Mouse (Mus musculus): Measurements from ENCODE around the gene Gm49321. TPM values are rescaled to one million over a fixed set of nuclear protein-coding genes. Genes with fewer than 3 reads are reported as not detected.

Gm49321 gene
- polyA plus RNA-seq, 1 experiment, result not detected

- TF ChIP-seq CTCF (IDR thresholded peaks at IDR 0.05; ENCODE audit: extremely low read depth, insufficient read depth, low read length) (0 out of 2 replicates have a peak, but pooled peaks have one; percentile 21), POLR2A (IDR thresholded peaks at IDR 0.05; ENCODE audit: extremely low read depth, insufficient read depth, low read length) (no peak)
- no peaks in the 10 kb centered on the region for H3K4me1 ChIP-seq (ENCODE audit: control insufficient read depth, insufficient read depth, low read length)
- H3K4me3 ChIP-seq (ENCODE audit: insufficient read depth, low read length), result no peak overlapping the region
- H3K27ac ChIP-seq (ENCODE audit: insufficient read depth, low read length), result no peak overlapping the region
Measured at GRCm38 (mm10) chr12:73931274-73931673, 6.2 kb upstream of the Gm49321 start.

DNA sequence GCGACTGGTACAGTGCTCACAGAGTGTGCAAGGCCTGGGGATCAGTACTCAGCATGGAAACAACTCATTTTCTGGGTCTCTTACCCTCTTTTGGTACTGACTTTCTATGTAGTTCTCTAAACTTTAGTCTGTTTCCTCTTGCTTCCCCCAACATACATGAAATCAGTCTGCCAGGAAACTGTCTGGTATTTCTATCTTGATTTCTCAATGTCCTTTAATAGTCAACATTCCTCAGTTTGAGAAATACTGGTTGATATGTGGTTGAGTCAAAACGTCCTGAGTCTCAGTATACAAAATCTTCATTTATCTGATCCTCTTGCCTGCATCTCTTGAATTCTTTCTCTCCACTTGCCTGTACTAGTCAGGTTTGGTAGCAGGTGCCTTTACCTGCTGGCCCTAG lies 2.9 kb upstream of the Gm49321 start:
- Histone ChIP-seq H3K27ac (ENCODE audit: insufficient read depth, low read length) (no peak overlapping the region), H3K4me3 (ENCODE audit: insufficient read depth, low read length) (no peak overlapping the region), H3K4me1 (ENCODE audit: control insufficient read depth, insufficient read depth, low read length) (no peaks in the 10 kb centered on the region)
- no peak for TF ChIP-seq POLR2A (IDR thresholded peaks at IDR 0.05; ENCODE audit: extremely low read depth, insufficient read depth, low read length)
- no peak for TF ChIP-seq CTCF (IDR thresholded peaks at IDR 0.05; ENCODE audit: extremely low read depth, insufficient read depth, low read length)

- H3K4me1 ChIP-seq (ENCODE audit: control insufficient read depth, insufficient read depth, low read length), result no peaks in the 10 kb centered on the region
- no peak overlapping the region for H3K4me3 ChIP-seq (ENCODE audit: insufficient read depth, low read length)
- H3K27ac ChIP-seq (ENCODE audit: insufficient read depth, low read length), result no peak overlapping the region
- TF ChIP-seq CTCF (IDR thresholded peaks at IDR 0.05; ENCODE audit: extremely low read depth, insufficient read depth, low read length) (no peak), POLR2A (IDR thresholded peaks at IDR 0.05; ENCODE audit: extremely low read depth, insufficient read depth, low read length) (no peak)
Measured at GRCm38 (mm10) chr12:73939542-73939941, 2.1 kb downstream of the Gm49321 start.

GRCm38 (mm10) chr12:73948415-73948814 lies 11.0 kb downstream of the Gm49321 start:
- no peak for TF ChIP-seq CTCF (IDR thresholded peaks at IDR 0.05; ENCODE audit: extremely low read depth, insufficient read depth, low read length)

GRCm38 (mm10) chr12:73949318-73950058 lies 12.0 kb downstream of the Gm49321 start:
- H3K4me1 ChIP-seq (ENCODE audit: control insufficient read depth, insufficient read depth, low read length), result no peaks in the 10 kb centered on the region
- H3K4me3 ChIP-seq (ENCODE audit: insufficient read depth, low read length), result peak overlapping the region; percentile 47
- no peak for TF ChIP-seq CTCF (IDR thresholded peaks at IDR 0.05; ENCODE audit: extremely low read depth, insufficient read depth, low read length)
- no peak for TF ChIP-seq POLR2A (IDR thresholded peaks at IDR 0.05; ENCODE audit: extremely low read depth, insufficient read depth, low read length)
- 0 out of 2 replicates have a peak overlapping the region, but pooled peaks have one; percentile 1 for H3K27ac ChIP-seq (ENCODE audit: insufficient read depth, low read length)

More at GRCm38 (mm10) chr12:73948415-73948814, 11.0 kb downstream of the Gm49321 start:
- Histone ChIP-seq H3K27ac (ENCODE audit: insufficient read depth, low read length) (no peak overlapping the region), H3K4me1 (ENCODE audit: control insufficient read depth, insufficient read depth, low read length) (no peaks in the 10 kb centered on the region), H3K4me3 (ENCODE audit: insufficient read depth, low read length) (no peak overlapping the region; the same call in 1 of the 2 replicates)

DNA sequence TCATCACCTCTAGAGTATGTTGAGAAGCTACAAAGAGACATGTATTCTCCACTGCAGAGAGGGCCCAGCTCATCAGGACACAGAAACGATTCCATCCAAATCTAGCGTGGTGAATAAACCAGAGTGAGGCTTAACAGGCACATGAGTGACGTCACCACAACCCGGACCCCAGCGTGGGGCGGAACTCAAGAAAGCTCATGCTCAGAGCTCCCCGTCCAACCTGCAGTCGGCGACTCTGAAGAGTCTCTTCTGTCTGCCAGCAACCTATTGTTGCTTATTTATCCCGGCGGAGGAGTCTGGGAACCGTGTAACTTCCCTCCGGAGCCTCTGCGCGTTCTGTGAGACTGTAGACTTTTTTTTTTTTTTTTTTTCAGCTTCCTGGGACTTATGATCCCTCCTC lies 15.4 kb downstream of the Gm49321 start:
- H3K4me1 ChIP-seq (ENCODE audit: control insufficient read depth, insufficient read depth, low read length), result no peaks in the 10 kb centered on the region
- no peak overlapping the region for H3K4me3 ChIP-seq (ENCODE audit: insufficient read depth, low read length)
- TF ChIP-seq CTCF (IDR thresholded peaks at IDR 0.05; ENCODE audit: extremely low read depth, insufficient read depth, low read length) (no peak), POLR2A (IDR thresholded peaks at IDR 0.05; ENCODE audit: extremely low read depth, insufficient read depth, low read length) (no peak)
- H3K27ac ChIP-seq (ENCODE audit: insufficient read depth, low read length), result no peak overlapping the region

DNA sequence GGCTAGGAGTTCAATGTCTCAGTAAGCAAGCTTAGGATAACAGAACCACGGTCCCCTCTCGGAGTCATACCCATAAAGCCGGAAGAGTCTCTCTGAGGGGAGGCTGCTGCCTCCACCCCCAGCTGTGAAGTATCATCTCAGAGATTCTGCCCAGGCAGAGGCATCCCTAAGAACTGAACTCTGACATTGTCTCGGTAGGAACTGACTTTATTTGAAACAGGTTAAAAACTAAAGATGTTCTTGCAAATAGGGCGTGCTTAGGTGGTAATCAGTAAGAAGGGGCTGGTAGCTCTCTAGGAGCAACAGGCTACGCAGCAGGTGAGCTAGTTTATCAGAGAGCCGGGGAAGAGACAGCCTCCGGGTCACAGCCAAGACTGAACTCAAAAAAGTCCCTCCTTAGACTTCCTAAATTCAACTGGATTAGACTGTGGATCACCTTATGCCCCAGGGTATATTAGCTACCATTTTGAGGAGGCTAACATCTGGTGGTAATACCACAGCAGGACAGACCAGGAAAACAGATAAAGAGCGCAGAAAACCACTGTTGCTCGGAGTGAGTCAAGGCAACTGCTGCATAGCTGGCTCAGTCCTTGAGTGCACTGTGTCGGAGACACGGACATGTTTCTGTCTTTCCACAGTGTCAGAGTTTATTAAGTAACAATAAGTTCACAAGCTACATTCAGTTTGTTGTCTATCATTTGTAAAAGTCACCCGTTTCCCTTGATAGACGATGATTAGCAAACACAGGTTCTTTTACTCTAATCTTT lies 16.1 kb downstream of the Gm49321 start:
- Histone ChIP-seq H3K27ac (ENCODE audit: insufficient read depth, low read length) (no peak overlapping the region), H3K4me3 (ENCODE audit: insufficient read depth, low read length) (no peak overlapping the region), H3K4me1 (ENCODE audit: control insufficient read depth, insufficient read depth, low read length) (no peaks in the 10 kb centered on the region)
- TF ChIP-seq CTCF (IDR thresholded peaks at IDR 0.05; ENCODE audit: extremely low read depth, insufficient read depth, low read length), result no peak
- no peak for TF ChIP-seq POLR2A (IDR thresholded peaks at IDR 0.05; ENCODE audit: extremely low read depth, insufficient read depth, low read length)

- no peak overlapping the region for H3K4me3 ChIP-seq (ENCODE audit: insufficient read depth, low read length)
- no peaks in the 10 kb centered on the region for H3K4me1 ChIP-seq (ENCODE audit: control insufficient read depth, insufficient read depth, low read length)
- TF ChIP-seq POLR2A (IDR thresholded peaks at IDR 0.05; ENCODE audit: extremely low read depth, insufficient read depth, low read length), result no peak
- TF ChIP-seq CTCF (IDR thresholded peaks at IDR 0.05; ENCODE audit: extremely low read depth, insufficient read depth, low read length), result no peak
- H3K27ac ChIP-seq (ENCODE audit: insufficient read depth, low read length), result no peak overlapping the region
Measured at GRCm38 (mm10) chr12:73954785-73955184, 17.3 kb downstream of the Gm49321 start.

GRCm38 (mm10) chr12:73957676-73958075 lies 20.2 kb downstream of the Gm49321 start:
- H3K27ac ChIP-seq (ENCODE audit: insufficient read depth, low read length), result no peak overlapping the region
- TF ChIP-seq CTCF (IDR thresholded peaks at IDR 0.05; ENCODE audit: extremely low read depth, insufficient read depth, low read length) (no peak), POLR2A (IDR thresholded peaks at IDR 0.05; ENCODE audit: extremely low read depth, insufficient read depth, low read length) (no peak)
- H3K4me3 ChIP-seq (ENCODE audit: insufficient read depth, low read length), result no peak overlapping the region
- no peaks in the 10 kb centered on the region for H3K4me1 ChIP-seq (ENCODE audit: control insufficient read depth, insufficient read depth, low read length)

DNA sequence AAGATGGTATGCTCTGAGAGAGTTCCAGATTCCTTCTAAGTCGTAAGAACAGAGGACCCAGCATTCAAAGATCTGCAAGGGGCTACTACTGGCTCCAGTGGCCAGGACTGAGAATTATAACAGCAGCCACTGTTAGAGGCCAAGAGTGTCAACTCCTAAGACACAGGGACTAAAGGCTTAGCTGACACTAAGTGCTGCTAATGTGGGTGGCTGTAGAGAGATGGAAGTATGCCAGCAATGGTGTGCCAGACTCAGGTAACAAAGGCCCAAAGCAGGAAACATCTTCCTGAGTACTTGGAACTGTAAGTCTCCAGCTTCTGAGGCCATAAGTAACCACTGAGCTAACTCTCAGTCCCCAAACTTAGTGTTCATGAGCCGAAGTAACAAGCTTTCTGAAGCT lies 21.4 kb downstream of the Gm49321 start:
- Histone ChIP-seq H3K4me3 (ENCODE audit: insufficient read depth, low read length) (no peak overlapping the region), H3K4me1 (ENCODE audit: control insufficient read depth, insufficient read depth, low read length) (no peaks in the 10 kb centered on the region), H3K27ac (ENCODE audit: insufficient read depth, low read length) (no peak overlapping the region)
- TF ChIP-seq POLR2A (IDR thresholded peaks at IDR 0.05; ENCODE audit: extremely low read depth, insufficient read depth, low read length) (no peak), CTCF (IDR thresholded peaks at IDR 0.05; ENCODE audit: extremely low read depth, insufficient read depth, low read length) (no peak)

Data from cortical plate, adult 2 months (tissue).